Mouse (Mus musculus) cerebellum, adult 18-20 months (tissue): ENCODE measurements around the gene Cox5a.

Experiments
- DNase-seq, 2 experiments: peaks; one replicate each; pipeline ENCODE4 v3.0.0; 2021

The Cox5a gene

DNA sequence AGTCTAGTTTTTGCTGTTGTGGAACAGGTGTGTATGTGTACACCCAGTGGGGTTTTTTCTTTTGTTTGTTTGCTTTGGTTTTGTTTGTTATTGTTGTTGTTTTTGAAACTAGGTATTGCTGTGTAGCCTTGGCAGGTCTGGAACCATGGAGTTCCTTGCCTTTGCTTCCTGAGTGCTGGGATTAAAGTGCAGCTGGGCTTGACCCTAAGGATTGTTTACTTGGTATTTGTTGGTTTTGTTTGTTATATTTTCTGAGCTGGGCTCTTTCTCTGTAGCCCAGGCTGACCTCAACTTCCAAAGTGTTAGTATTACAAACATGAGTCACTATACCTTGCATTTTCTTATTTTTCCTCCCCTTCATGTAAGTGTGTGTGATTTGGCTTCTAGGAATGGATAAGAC lies 5.4 kb downstream of the Cox5a start:
- DNase-seq, result no peak

DNA sequence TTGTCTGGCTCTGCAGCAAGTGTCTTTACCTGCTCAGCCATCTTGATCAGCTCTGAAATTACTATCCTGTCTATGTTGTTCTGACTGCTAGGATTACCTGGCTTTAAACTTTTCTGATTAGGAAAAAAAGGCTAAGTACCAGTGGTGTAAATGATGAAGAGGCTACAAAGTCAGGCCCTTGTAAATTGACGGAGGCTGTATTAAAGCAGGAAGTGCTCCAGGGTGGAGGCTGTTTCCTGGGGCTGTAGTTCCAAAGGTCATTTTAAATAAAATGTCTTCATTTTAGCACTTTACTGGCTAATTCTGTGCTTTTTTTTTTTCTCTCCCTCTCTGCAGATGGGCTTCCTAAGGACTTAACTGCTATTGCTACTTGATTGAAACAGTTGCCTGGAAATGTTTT lies 10.9 kb downstream of the Cox5a start:
- DNase-seq, result no peak

DNA sequence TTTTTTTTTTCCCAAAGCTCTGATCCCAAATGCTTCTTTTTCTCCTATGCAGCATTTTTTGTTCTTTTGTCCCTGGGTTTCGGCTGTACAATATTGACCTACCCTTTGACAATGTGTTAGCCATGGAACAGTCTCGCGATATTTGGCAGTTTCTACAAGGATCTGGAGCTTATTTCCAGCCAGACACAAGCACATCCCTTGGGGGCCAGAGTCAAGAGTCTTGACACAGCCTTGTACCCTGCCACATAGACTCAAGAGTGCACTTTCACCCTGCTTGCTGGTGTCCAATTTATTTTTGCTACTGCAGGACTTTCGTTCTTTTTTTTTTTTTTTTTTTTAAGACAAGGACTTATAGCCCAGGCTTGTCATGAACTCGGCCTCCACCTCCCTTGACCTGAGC lies 15.3 kb downstream of the Cox5a start:
- DNase-seq, result no peak

DNA sequence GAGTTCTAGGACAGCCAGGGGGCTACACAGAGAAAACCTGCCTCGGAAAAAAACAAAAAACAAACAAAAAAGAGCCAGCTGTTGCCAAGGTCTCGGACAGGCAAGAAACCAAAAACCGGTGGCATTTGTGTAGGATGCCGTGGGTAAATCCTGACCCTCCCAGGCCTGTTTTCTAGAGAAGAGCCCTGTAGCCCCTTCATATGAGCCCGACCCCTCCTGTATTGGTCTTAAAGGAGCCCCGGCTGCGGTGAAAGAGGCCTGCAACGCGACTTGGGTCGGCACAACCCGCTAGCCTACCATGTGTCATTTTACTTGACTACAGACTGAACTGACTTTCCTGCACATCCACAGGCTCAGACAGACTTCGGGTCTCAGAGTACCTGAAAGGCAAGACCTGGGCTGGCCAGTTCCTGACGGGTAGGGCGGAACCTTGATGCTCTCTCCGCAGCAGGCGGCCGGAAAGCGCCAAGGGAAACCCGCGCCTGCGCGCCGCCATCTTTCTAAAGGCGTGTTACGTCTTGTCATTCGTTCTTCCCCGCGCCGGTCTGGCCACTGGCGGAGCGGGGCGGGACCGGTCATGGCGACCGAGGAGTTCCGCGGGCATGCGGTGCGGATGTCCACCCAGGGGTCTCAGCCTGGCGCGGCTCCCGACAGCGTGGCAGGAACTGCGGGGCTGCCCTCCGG lies 16.1 kb downstream of the Cox5a start, which contains the start of gene Fam219b:
TSS of gene Fam219b (plus strand) at position 485 of the 684 bp plus-strand sequence.
- peak; percentile 91 to 93 for DNase-seq

DNA sequence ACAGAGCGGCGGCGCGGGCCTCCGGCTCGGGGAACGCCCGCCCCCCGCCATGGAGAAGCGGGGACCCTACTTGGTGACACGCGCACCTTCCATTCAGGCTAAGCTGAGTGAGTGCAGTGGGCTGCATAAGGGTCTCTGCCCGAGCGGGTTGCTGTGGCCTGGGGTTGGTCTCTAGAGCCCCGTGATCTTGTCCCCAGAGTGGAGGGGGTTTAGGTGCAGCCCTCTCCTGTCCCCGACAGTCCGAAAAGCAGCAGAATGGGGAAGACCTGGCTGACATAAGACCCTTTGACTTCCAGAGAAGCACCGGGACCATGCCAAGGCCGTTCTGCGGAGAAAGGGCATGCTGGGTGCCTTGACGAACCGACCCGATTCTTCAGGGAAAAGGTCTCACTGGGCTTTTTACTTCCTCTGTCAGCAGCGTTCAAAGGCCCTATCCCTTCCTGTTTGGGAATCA lies 16.7 kb downstream of the Cox5a start:
- no peak for DNase-seq

DNA sequence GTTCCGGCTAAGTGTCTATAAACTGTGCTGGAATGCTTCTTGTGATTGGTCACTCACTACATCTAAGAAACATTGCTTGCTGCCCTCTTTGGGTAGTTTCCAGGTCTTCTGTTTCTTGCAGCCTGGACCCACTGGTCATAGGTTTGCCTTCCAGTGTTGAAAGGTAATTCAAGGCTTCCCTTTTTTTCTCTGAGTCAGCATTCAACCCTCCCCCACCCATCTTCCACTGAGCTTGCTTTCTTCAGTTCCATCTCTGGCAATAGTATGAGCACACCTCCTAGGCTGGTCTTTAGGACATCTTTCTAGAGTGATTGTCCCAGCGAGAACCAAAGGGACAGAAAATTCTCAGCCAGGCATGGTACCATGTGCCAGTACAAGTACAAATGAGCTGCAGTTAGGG lies 18.5 kb downstream of the Cox5a start:
- DNase-seq, result no peak

DNA sequence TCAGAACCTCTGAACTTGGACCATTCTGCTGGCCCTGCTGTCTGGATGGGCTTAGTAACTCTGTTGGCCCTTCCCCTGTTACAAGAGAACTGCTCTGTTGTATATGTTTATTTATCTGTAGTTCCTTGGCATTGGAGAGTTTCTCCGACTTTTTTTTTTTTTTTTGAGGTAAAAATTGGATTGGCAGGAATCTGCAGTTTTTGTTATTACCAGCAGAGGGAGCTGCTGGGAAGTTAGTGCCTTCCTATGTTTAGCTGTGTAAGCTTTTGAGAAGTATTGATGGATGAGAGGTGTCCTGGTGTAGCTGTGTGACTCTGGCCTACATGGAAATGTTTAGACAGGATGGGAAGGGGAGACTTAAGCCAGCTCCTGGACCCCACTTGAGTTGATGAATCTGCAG lies 20.2 kb downstream of the Cox5a start:
- DNase-seq, result peak; percentile 56 to 64

DNA sequence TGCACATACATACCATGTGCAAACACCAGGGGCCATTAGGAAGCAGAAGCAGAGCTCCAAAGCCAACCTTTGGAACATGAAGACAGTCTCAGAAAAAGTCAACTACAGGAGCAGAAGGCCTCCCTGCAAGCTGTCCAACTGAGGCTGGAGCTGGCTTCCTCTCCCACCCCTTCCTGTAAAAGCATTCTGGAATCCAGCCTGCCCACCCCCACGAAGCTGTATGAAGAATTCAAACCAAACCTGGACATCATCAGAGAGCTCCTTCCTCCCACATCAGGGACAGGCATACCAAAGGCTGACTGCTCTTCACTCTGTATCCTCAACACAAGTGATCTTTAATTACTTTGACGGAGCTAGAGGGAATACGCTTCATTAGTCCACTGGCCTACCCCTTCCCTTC lies 22.9 kb downstream of the Cox5a start:
- no peak for DNase-seq

DNA sequence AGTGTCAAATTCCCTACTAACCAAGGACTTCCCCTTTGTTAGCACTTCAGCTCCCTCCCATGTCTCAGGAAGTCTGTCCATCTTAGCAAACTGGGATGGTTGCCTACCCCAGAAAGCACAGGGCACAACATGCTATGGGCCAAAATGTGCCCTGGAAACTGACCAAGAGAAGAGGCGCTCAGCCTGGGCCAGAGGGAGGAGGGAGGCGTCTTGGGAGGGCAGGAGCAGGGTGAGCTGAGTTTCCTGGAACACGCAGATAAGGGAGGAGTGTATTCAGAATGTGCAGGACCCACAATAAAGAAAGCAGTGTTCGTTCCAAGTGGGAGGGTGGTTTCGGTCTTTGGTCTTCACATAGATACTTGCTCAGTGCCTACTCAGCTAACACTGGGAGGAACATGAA lies 26.2 kb downstream of the Cox5a start:
- DNase-seq, result peak; percentile 55 to 64

DNA sequence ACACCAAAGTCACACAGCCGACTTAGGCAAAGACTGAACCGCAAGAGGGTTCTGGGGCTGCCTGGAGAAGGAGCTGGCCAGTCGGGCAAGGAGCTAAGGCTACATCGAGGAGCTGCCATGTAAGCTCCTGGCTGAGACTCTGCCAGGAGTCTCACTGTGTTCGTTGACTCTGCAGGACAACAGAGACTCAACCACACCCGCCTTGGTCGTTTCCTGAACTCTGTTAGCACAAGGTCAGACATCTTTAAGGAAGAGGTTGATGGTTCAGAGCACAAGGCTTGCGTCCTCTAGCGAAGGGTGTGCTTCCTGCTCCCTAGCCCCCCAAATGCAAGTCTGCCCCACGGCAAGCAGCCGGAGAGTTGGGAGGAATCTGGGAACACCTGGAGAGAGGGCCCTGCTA lies 26.8 kb downstream of the Cox5a start:
- DNase-seq, result no peak

DNA sequence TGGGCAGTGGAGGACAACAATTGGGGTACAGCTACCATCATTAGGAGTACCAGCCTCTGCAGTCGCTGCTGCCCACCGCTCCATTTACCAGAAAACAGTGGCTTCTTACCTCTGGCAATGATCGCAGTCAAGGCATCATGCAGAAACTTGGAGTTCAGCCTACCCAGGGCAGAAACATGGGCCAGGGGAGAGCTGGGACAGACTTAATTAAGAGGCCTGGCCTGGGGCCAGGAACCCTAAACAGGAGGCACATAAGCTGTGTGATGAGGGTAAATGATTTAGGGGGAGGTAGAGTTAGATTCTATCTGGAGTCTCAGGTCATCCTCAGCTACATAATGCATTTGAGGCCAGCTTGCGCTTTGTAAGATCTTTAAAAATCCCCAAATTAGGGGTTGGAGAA lies 28.1 kb downstream of the Cox5a start:
- DNase-seq, result peak in 1 of 2 experiments; percentile 49

DNA sequence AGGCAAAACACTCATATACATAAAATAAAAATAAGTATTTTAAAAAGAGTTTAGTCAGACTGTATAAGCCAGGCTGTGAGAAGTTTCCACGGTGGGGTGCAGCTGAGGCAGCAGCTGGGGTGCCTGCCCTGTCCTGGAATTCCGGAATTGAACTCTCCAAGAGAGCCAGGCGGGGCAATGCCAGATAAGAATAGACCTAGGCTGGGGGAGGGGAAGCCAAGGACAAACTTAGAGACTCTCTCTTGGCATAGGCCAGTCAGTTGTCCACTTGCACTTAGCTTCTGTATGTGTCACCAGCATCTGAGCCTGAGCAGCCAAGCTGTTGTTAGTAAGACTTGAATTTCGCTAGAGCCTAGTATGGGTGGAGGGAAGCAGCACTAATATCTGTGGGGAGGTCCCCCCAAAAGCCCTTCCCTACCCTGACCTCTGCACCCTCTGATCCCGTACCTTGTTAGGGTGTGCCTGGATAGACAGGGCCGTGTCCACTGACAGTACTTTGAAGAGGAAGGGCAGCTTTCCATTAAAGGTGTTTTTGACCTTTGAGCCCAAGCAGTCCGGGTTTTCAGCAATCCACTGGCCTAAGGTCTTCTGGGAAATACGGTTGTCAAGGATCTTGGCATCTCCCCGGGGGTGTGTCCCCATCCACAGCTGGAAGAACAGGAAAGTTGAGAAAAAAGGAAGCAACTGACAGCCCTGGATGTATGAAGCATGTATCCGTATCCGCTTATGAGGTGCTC lies 29.2 kb downstream of the Cox5a start:
- DNase-seq, result no peak

DNA sequence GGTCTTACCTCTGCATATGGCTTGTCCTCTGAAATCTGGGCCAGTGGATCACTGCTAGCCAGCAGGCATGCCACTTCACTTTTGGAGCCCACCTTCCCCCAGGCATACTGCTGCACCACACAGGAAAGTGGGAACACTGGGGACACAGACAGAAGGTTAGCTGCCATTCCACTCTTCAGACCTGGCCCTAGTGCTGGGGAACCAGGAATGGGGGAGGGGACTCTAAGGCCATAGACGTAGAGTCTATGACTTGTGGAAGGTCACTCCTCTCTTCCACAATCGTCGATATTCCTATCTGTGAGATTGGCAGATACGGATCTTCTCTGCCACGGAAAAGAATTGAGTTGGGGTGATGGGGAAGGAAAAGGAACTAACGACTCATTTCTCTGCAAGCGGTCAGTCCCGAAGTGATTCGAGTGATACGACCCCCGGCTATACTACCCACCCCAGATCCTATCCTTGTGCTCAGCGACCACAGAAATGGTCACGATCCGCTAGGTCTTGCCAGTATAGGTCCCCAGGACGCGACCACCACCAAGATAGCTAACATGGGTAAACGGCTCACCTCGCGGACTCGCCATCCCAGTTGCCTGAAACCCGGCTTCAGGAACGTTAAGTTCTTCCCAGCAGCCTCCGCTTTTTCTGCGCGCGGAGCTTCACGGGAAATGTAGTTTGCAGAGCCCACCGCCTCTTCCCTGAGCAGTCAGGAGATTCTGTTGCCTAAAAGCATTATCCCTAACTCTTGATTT lies 31.2 kb downstream of the Cox5a start, which contains the start of gene Mpi:
TSS of gene Mpi (minus strand) at position 625 of the 749 bp plus-strand sequence.
- peak; percentile 80 to 84 for DNase-seq

DNA sequence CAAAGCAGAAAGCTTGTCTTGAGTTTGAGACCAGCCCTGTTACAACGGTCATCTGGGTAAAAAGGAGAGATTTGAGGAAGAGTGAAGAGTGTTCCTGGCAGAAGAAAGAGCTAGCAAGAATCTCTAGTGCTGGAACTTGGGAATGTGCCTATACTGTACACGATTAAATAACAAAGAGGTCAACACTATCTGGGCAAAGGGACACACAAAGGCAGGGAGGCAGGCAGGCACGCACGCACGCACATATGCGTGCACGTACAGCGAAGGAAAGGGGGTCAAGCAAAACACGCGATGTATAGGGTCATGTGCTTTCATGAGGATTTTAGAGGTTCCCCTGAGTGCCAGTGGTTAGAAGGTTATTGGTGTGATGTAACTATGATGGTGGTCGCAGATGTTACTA lies 32.0 kb downstream of the Cox5a start:
- no peak for DNase-seq

DNA sequence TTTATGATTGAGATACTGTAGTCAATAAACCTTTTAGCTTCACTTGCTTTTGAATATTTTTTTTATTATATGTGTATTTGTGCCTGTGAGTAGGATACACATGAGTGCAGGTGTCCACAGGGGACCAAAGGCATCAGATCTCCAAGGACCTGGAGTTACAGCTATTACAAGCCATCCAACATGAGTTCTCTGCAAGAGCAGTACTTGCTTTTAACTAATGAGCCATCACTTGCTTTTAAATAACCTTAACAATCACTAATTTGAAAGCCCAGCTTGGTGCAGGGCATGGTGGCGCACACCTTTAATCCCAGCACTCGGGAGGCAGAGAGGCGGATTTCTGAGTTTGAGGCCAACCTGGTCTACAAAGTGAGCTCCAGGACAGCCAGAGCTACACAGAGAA lies 33.7 kb downstream of the Cox5a start:
- DNase-seq, result no peak

DNA sequence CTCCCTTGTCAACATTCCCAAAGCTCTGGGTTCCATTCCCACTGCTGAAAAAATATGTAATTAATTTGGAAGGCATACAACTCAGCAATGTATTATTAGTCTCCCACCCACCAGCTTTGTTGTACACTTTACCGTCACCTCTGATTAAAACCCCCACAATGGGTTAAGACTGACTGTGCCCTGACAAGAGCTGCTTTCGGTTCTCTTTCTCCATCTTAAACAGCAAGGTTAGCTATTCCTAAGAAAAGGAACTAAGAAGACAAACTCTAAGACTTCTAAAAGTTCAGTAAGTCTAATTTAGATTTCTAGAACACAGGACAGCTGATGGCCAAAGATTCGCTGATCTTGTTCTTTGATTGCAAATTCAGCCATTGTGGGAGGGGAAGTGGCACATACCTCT lies 36.1 kb downstream of the Cox5a start:
- no peak for DNase-seq

DNA sequence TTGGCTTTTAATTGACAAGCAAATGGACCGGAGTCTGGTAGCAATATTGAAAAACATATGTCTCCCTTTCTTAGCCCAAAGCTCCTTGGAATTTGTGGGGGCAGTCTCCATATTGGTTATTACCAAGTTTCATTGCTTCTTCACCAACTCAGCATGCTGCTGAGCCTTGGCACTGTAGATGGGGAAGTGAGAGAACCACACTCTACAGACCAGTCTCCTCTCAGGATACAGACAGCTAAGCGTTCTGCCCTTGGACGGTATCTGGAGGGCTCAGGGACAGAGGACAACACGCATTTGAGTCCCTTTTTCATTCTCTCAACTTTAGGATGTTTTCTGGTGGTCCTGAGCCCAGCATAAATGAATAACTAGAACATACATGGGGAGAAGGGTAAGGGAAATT lies 37.6 kb downstream of the Cox5a start:
- DNase-seq, result no peak

DNA sequence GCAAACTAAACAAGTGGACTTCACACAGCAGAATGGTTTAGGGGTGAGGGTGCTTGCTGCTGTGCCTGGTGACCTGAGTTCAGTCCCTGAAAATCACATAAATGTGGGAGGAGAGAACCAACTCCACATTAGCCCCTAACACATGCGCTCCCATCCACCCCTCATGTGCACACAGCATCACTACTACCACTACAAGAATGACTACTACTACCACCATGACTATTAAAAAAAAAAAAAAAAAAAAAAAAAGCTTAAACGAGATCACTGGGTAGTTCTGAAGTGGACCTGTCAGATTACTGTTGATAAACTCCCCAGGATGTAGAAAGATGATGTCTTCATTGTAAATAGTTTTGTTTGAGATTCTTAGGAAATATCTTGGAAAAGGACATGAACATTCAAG lies 38.5 kb downstream of the Cox5a start:
- no peak for DNase-seq

DNA sequence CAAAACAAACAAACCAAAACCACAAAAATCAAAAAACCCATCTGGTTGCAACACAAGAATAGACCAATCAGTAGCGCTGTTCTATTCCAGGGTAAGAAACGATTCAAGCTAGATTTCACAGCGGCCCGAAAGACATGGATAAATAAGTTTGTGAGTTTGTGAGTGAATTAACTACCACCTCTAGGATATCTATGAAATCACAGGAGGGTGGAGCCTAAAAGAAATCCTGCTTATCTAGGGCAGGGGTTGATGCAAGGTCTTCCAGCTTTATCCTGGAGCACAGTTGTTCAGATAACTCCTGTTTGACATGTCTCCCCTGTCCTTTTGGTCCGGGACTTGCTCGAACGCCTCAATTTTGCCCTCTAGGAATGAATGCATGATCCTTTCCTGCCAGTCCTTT lies 39.2 kb downstream of the Cox5a start:
- no peak for DNase-seq

DNA sequence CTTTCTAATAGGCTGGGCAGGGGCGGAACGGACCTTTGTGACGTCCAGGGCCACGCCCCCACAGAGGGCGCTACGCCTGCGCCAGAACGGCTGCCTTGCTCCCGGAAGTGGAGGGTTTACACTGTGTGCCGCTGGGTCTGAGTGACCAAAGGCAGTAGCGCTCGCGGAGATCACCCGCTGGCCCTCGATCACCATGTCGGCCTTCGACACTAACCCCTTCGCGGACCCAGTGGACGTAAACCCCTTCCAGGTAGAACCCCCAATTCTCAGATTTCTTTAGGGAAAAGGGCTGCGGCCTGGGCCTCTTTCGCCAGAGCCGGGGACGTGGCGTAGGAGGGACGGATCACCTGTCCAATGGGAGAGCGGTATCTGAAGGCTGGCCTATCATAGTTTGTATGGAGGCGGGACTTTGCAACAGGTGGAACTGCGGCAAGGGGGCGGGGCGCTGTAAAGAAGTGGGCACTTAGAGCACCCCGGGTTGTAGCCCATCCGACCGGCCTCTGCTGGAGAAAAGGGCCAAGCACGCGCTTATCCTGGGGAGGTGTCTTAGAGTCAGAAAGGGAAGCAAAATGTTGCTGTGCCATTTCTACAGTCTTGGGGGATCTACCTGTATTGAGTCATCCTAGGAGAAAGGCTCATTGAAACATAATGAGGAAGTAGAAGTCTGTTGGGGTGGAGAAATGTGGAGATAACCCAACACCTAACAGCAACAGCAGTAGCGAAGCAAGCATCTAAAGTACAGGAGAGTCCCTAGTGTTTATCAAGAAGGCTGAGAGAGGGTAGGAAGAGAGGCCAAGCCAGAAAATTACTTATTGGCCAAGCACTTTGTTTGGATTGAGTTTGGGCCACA lies 40.0 kb downstream of the Cox5a start, which contains the start of gene Scamp2:
TSS of gene Scamp2 (plus strand) at position 83 of the 850 bp plus-strand sequence.
- DNase-seq, result peak; percentile 95 to 97

DNA sequence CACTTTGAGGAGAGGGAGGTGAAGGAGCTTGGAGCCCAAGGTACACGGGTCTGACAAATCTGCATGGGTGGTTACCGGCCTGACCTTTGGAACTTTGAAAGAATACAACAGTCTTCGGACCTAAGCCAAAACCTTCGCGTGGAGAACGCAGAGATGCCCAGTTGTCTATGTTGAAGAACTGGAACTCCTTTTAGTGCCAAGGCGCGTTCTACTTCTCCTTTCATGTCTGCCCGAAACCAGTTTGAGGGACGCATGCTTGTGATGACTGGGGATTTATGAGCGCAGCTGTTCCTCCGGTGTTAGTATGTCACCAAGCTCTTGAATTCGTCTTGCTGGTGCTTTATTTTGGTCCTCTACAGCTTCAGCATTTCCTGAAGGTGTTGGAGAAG lies 40.6 kb downstream of the Cox5a start:
- no peak for DNase-seq

DNA sequence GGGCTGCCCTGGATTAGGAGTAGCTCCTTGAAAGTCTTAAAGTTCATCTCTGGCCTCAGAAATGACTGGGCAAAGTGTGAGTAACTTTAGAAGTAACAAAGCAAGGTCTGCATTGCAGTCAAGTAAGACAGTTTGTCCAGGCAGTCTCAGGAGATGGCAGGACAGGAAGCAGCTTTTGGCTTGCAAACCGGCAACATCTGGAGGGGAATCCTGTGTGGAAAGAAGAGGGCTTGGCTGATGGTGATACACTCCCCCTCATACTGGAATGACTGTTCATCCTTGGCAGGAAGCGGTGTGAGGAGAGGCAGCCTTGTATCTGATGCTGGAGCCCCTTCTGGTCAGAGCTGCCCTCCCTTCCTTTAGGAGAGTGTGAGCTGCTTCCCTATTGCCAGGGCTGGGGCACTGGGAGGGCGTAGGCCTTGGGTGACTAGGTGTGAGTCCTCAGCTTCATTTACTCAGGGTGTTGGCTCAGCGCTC lies 41.9 kb downstream of the Cox5a start:
- no peak for DNase-seq

DNA sequence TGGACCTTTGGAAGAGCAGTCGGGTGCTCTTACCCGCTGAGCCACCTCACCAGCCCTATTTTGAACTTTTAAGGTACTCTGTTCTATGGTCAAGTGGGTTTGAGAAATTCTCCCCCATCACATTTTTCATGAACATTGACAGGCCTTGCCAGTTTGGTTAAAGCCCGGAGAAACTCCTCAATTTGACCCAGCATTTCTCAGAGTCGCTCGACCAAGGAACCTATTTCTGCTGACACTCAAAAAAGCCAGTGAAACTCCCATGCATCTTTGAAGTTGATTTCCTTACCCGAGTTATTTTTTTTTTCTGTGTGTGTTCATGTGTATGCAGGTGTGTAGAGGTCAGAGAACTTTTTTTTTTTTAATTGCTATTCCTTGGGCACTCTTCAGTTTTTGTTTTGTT lies 43.5 kb downstream of the Cox5a start:
- DNase-seq, result no peak
